Mouse (Mus musculus) heart, postnatal 0 days (tissue): Measurements from ENCODE around the gene Slit1. TPM values are rescaled to one million over a fixed set of nuclear protein-coding genes. Genes with fewer than 3 reads are reported as not detected.

Source experiments
- ATAC-seq: fragments of 200-750 bp; cut with Nextera tagmentation; 2 replicates; pipeline ENCODE4 v1.8.0; 2017; ENCODE audit warnings: low read depth, moderate number of reproducible peaks, moderate library complexity; ENCODE audit not compliant: insufficient read depth
- DNase-seq: peaks from one replicate; pipeline ENCODE4 v3.0.0-alpha.2; 2016; ENCODE audit warnings: low spot score
- H3K27ac ChIP-seq: fragments of 300-500 bp; sonication (generic); 2 replicates; pipeline ENCODE4 v1.5.1; 2014; ENCODE audit warnings: low read depth, mild to moderate bottlenecking
- H3K27me3 ChIP-seq: fragments of 300-500 bp; sonication (generic); 2 replicates; pipeline ENCODE4 v1.6.1; 2014; ENCODE audit warnings: low read length, mixed read lengths; ENCODE audit not compliant: control insufficient read depth, insufficient read depth
- H3K36me3 ChIP-seq: fragments of 300-500 bp; sonication (generic); replicated peaks from 2 replicates; pipeline ENCODE4 v1.6.1; 2014; ENCODE audit warnings: low read length, mixed read lengths; ENCODE audit not compliant: control insufficient read depth, insufficient read depth
- H3K4me1 ChIP-seq: fragments of 300-500 bp; sonication (generic); 2 replicates; pipeline ENCODE4 v1.6.1; 2014; ENCODE audit warnings: antibody characterized with exemption; ENCODE audit not compliant: control insufficient read depth, insufficient read depth
- H3K4me2 ChIP-seq: fragments of 300-500 bp; sonication (generic); 2 replicates; pipeline ENCODE4 v1.6.1; 2014; ENCODE audit warnings: low read depth, mild to moderate bottlenecking, low read length, moderate library complexity
- H3K4me3 ChIP-seq: fragments of 300-500 bp; sonication (generic); 2 replicates; pipeline ENCODE4 v1.5.1; 2014; ENCODE audit warnings: low read depth, low read length
- H3K9ac ChIP-seq: fragments of 300-500 bp; sonication (generic); replicated peaks from 2 replicates; pipeline ENCODE4 v1.6.1; 2014; ENCODE audit warnings: low read depth, low read length, mixed read lengths
- H3K9me3 ChIP-seq: fragments of 300-500 bp; sonication (generic); replicated peaks from 2 replicates; pipeline ENCODE4 v1.6.1; 2016; ENCODE audit warnings: low read length; ENCODE audit not compliant: control insufficient read depth
- CTCF ChIP-seq: IDR thresholded peaks from 2 replicates; pipeline ENCODE4 v1.5.1; 2016; ENCODE audit warnings: antibody characterized with exemption, control low read depth, low read depth
- EP300 ChIP-seq: IDR thresholded peaks from 2 replicates; pipeline ENCODE4 v1.6.1; 2016; ENCODE audit warnings: antibody characterized with exemption, low read depth
- WGBS: fragments of 180-500 bp; shearing (Covaris S2); extraction: QIAGEN DNeasy Blood & Tissue Kit; methylation state at CpG from one replicate; pipeline ENCODE4 v1.1.7; 2014; 5-methylcytosine and 5-hydroxymethylcytosine counted together
- polyA plus RNA-seq: library from polyadenylated mRNA; unstranded; fragments of >200 nt; fragmentation: Nextera tagmentation; extraction: Ambion mirVana; gene quantifications from 2 replicates; pipeline ENCODE4 v1.2.1, GENCODE M21; 2015
- total RNA-seq: library from RNA; depleted of rRNA; stranded (reverse); fragments of >200 nt; gene quantifications from 2 replicates; pipeline ENCODE4 v1.2.3, GENCODE M21; 2014; ENCODE audit warnings: low replicate concordance

The Slit1 gene
- total and polyA plus RNA-seq, 2 experiments from 2014 or later = 0.61 TPM; not detected in 1

- no peak for DNase-seq
These were observed 34.0 kb upstream of the Slit1 start for GRCm38 (mm10) chr19:41777514-41777913.

GRCm38 (mm10) chr19:41768711-41769110, 25.2 kb upstream of the Slit1 start:
- no peak overlapping the region for H3K27ac ChIP-seq
- TF ChIP-seq EP300 (no peak), CTCF (no peak)
- ATAC-seq = no peak
- H3K36me3 ChIP-seq = peaks cover 24% of the 10 kb centered on the region
- no peaks in the 10 kb centered on the region for H3K9me3 ChIP-seq
- H3K9ac ChIP-seq = no peak overlapping the region
- no peaks in the 10 kb centered on the region for H3K4me1 ChIP-seq
- no peak overlapping the region for H3K4me3 ChIP-seq
- H3K4me2 ChIP-seq = no peak overlapping the region
- no peaks in the 10 kb centered on the region for H3K27me3 ChIP-seq
- WGBS = 86% methylated on average over 7 of the region's 7 CpGs
- DNase-seq = no peak

More at GRCm38 (mm10) chr19:41777514-41777913, 34.0 kb upstream of the Slit1 start:
- Histone ChIP-seq H3K9me3 (no peaks in the 10 kb centered on the region), H3K4me3 (no peak overlapping the region), H3K27ac (no peak overlapping the region), H3K4me1 (no peaks in the 10 kb centered on the region), H3K36me3 (peaks cover 52% of the 10 kb centered on the region), H3K27me3 (no peaks in the 10 kb centered on the region), H3K9ac (no peak overlapping the region), H3K4me2 (no peak overlapping the region)
- no peak for TF ChIP-seq EP300
- peak; percentile 23 for TF ChIP-seq CTCF
- 79% methylated on average over 6 of the region's 6 CpGs for WGBS
- no peak for ATAC-seq

DNA sequence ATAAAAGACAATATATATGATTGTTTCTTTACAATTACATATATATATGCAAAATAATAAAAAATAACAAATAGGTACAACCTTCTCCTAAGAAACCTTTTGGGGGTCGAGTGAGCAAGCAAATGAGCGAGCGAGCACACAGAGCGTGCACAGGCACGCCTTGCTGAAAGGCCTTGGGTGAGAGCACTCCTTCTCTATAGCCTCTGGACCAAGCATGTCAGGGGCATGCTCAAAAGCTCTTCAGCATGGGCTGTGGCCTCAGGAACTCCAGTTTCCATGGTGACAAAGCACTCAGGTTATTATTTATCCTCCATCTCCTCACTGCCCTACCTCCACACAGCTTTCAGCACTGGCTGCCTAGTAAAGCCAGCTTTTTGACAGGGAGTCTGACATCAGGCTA, 23.2 kb upstream of the Slit1 start:
- 92% methylated on average over 5 of the region's 5 CpGs for WGBS
- H3K9ac ChIP-seq = no peak overlapping the region
- H3K4me3 ChIP-seq = no peak overlapping the region
- DNase-seq = no peak
- ATAC-seq = no peak
- H3K36me3 ChIP-seq = peaks cover 12% of the 10 kb centered on the region
- TF ChIP-seq EP300 = no peak
- TF ChIP-seq CTCF = no peak
- H3K9me3 ChIP-seq = no peaks in the 10 kb centered on the region
- H3K27me3 ChIP-seq = no peaks in the 10 kb centered on the region
- no peaks in the 10 kb centered on the region for H3K4me1 ChIP-seq
- H3K4me2 ChIP-seq = no peak overlapping the region
- no peak overlapping the region for H3K27ac ChIP-seq

GRCm38 (mm10) chr19:41763870-41764660, 20.6 kb upstream of the Slit1 start:
- no peaks in the 10 kb centered on the region for H3K9me3 ChIP-seq
- H3K4me3 ChIP-seq = no peak overlapping the region
- ATAC-seq (peak; percentile 69), DNase-seq (peak; percentile 62)
- no peak overlapping the region for H3K9ac ChIP-seq
- WGBS = 31% methylated on average over 12 of the region's 12 CpGs
- TF ChIP-seq CTCF = peak; percentile 96
- TF ChIP-seq EP300 = no peak
- no peaks in the 10 kb centered on the region; the same call in 1 of the 2 replicates for H3K36me3 ChIP-seq
- no peaks in the 10 kb centered on the region for H3K4me1 ChIP-seq
- H3K4me2 ChIP-seq = no peak overlapping the region
- no peaks in the 10 kb centered on the region for H3K27me3 ChIP-seq
- H3K27ac ChIP-seq = no peak overlapping the region

DNA sequence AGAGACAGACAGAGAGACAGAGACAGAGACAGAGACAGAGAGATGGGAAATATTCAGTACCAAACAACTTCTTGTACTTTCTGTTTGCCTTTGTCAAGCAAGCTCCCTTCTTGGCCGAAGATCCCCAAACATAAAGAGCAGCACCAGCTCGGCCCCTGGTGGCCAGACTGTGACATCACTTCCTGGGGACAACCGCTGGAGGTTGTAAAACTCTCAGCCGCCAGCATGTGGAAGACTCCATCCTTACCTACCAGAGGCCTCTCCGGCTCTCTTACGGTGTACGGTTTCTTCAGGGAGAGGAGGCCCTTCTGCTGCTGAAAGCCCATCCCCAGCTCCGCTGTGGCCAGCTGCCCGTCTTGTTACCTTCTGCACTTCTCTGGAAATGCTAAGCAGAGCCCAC, 18.1 kb upstream of the Slit1 start:
- Histone ChIP-seq H3K9me3 (no peaks in the 10 kb centered on the region), H3K4me3 (no peak overlapping the region), H3K4me1 (no peaks in the 10 kb centered on the region), H3K36me3 (no peaks in the 10 kb centered on the region), H3K9ac (no peak overlapping the region), H3K27ac (no peak overlapping the region), H3K27me3 (no peaks in the 10 kb centered on the region), H3K4me2 (no peak overlapping the region)
- 53% methylated on average over 9 of the region's 9 CpGs for WGBS
- TF ChIP-seq EP300 = no peak
- peak; percentile 60 for TF ChIP-seq CTCF
- no peak for DNase-seq
- ATAC-seq = no peak

DNA sequence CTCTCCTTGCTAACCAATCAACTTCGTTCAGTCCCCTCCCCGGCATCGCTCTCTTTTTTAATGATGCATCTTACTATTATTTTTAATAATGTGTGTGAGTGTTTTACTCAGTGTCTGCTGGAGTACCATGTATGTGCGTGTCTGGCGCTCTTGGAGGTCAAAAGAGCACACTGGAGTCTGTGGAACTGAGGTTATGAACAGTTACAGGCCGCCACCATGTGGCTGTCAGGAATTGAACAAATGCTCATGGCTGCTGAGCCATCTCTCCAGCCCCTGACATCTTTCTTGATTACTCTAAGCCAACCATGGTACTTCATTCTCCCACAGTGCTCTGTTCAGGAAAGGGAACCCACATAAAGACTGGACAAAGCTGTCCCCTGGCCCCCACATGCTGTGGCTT, 16.3 kb upstream of the Slit1 start:
- Histone ChIP-seq H3K36me3 (no peaks in the 10 kb centered on the region), H3K4me1 (no peaks in the 10 kb centered on the region), H3K9me3 (no peaks in the 10 kb centered on the region), H3K27ac (no peak overlapping the region), H3K9ac (no peak overlapping the region), H3K4me3 (no peak overlapping the region), H3K27me3 (no peaks in the 10 kb centered on the region), H3K4me2 (no peak overlapping the region)
- TF ChIP-seq CTCF (no peak), EP300 (no peak)
- 72% methylated on average over 6 of the region's 6 CpGs for WGBS
- ATAC-seq (no peak), DNase-seq (no peak)
